Mouse (Mus musculus): ENCODE results near the gene Mrvi1. TPM values are rescaled to one million over a fixed set of nuclear protein-coding genes. Genes with fewer than 3 reads are reported as not detected.
A peak's percentile ranks its signal among the peaks of the same experiment; 100 is the strongest.

The Mrvi1 gene
- polyA plus RNA-seq, 1 experiment from 2014 or later = 1.0 TPM

- H3K27me3 ChIP-seq (replicated peaks; ENCODE audit: control insufficient read depth, insufficient read depth, low read length) = no peaks in the 10 kb centered on the region
- no peak overlapping the region for H3K27ac ChIP-seq (ENCODE audit: low read depth, low read length)
- H3K9ac ChIP-seq (ENCODE audit: low read depth, low read length) = no peak overlapping the region
- H3K4me1 ChIP-seq (ENCODE audit: control insufficient read depth, insufficient read depth, low read depth, low read length) = no peaks in the 10 kb centered on the region
- no peak overlapping the region for H3K4me2 ChIP-seq (ENCODE audit: low read length)
- 71% methylated on average over 8 of the region's 8 CpGs for WGBS
- H3K9me3 ChIP-seq (ENCODE audit: control insufficient read depth, low read length) = no peaks in the 10 kb centered on the region
- H3K4me3 ChIP-seq (ENCODE audit: low read length) = no peak overlapping the region
- ATAC-seq = no peak
- H3K36me3 ChIP-seq (ENCODE audit: control insufficient read depth, insufficient read depth, low read length) = no peaks in the 10 kb centered on the region
Observed at GRCm38 (mm10) chr7:110854927-110855546, 127.2 kb downstream of the Mrvi1 start.

GRCm38 (mm10) chr7:110854519-110854918, 127.7 kb downstream of the Mrvi1 start:
- ATAC-seq = no peak
- H3K4me2 ChIP-seq (ENCODE audit: low read length) = no peak overlapping the region
- no peak overlapping the region for H3K27ac ChIP-seq (ENCODE audit: low read depth, low read length)

GRCm38 (mm10) chr7:110853611-110854010, 128.7 kb downstream of the Mrvi1 start:
- H3K36me3 ChIP-seq (ENCODE audit: control insufficient read depth, insufficient read depth, low read length) = no peaks in the 10 kb centered on the region
- WGBS = 65% methylated on average over 10 of the region's 10 CpGs
- no peak overlapping the region for H3K4me3 ChIP-seq (ENCODE audit: low read length)
- no peaks in the 10 kb centered on the region for H3K27me3 ChIP-seq (replicated peaks; ENCODE audit: control insufficient read depth, insufficient read depth, low read length)
- no peak overlapping the region for H3K4me2 ChIP-seq (ENCODE audit: low read length)
- no peaks in the 10 kb centered on the region for H3K4me1 ChIP-seq (ENCODE audit: control insufficient read depth, insufficient read depth, low read depth, low read length)
- no peak overlapping the region for H3K9ac ChIP-seq (ENCODE audit: low read depth, low read length)
- no peak overlapping the region for H3K27ac ChIP-seq (ENCODE audit: low read depth, low read length)
- H3K9me3 ChIP-seq (ENCODE audit: control insufficient read depth, low read length) = no peaks in the 10 kb centered on the region
- ATAC-seq = no peak

More at GRCm38 (mm10) chr7:110854519-110854918, 127.7 kb downstream of the Mrvi1 start:
- no peaks in the 10 kb centered on the region for H3K36me3 ChIP-seq (ENCODE audit: control insufficient read depth, insufficient read depth, low read length)
- H3K4me3 ChIP-seq (ENCODE audit: low read length) = no peak overlapping the region
- no peak overlapping the region for H3K9ac ChIP-seq (ENCODE audit: low read depth, low read length)
- no peaks in the 10 kb centered on the region for H3K9me3 ChIP-seq (ENCODE audit: control insufficient read depth, low read length)
- no peaks in the 10 kb centered on the region for H3K4me1 ChIP-seq (ENCODE audit: control insufficient read depth, insufficient read depth, low read depth, low read length)
- WGBS = 52% methylated on average over 3 of the region's 3 CpGs
- no peaks in the 10 kb centered on the region for H3K27me3 ChIP-seq (replicated peaks; ENCODE audit: control insufficient read depth, insufficient read depth, low read length)

- no peaks in the 10 kb centered on the region for H3K9me3 ChIP-seq (ENCODE audit: control insufficient read depth, low read length)
- WGBS = 82% methylated on average over 7 of the region's 7 CpGs
- H3K27me3 ChIP-seq (replicated peaks; ENCODE audit: control insufficient read depth, insufficient read depth, low read length) = no peaks in the 10 kb centered on the region
- no peak overlapping the region for H3K9ac ChIP-seq (ENCODE audit: low read depth, low read length)
- no peak overlapping the region for H3K4me2 ChIP-seq (ENCODE audit: low read length)
- H3K4me3 ChIP-seq (ENCODE audit: low read length) = no peak overlapping the region
- H3K27ac ChIP-seq (ENCODE audit: low read depth, low read length) = no peak overlapping the region
- H3K4me1 ChIP-seq (ENCODE audit: control insufficient read depth, insufficient read depth, low read depth, low read length) = no peaks in the 10 kb centered on the region
- no peaks in the 10 kb centered on the region for H3K36me3 ChIP-seq (ENCODE audit: control insufficient read depth, insufficient read depth, low read length)
- no peak for ATAC-seq
Observed at GRCm38 (mm10) chr7:110851541-110852203, 130.6 kb downstream of the Mrvi1 start.

GRCm38 (mm10) chr7:110848371-110848770, 133.9 kb downstream of the Mrvi1 start:
- H3K4me1 ChIP-seq (ENCODE audit: control insufficient read depth, insufficient read depth, low read depth, low read length) = peaks cover under 1% of the 10 kb centered on the region; the same call in 1 of the 2 replicates
- ATAC-seq = no peak
- no peak overlapping the region for H3K4me3 ChIP-seq (ENCODE audit: low read length)
- H3K4me2 ChIP-seq (ENCODE audit: low read length) = no peak overlapping the region
- H3K9ac ChIP-seq (ENCODE audit: low read depth, low read length) = no peak overlapping the region
- H3K27ac ChIP-seq (ENCODE audit: low read depth, low read length) = no peak overlapping the region
- no peaks in the 10 kb centered on the region for H3K36me3 ChIP-seq (ENCODE audit: control insufficient read depth, insufficient read depth, low read length)
- H3K27me3 ChIP-seq (replicated peaks; ENCODE audit: control insufficient read depth, insufficient read depth, low read length) = no peaks in the 10 kb centered on the region
- no peaks in the 10 kb centered on the region for H3K9me3 ChIP-seq (ENCODE audit: control insufficient read depth, low read length)
- WGBS = 94% methylated on average over 1 of the region's 1 CpGs

GRCm38 (mm10) chr7:110847321-110847720, 134.9 kb downstream of the Mrvi1 start:
- H3K4me2 ChIP-seq (ENCODE audit: low read length) = no peak overlapping the region
- H3K27me3 ChIP-seq (replicated peaks; ENCODE audit: control insufficient read depth, insufficient read depth, low read length) = no peaks in the 10 kb centered on the region
- H3K27ac ChIP-seq (ENCODE audit: low read depth, low read length) = no peak overlapping the region
- no peak overlapping the region for H3K4me3 ChIP-seq (ENCODE audit: low read length)
- H3K36me3 ChIP-seq (ENCODE audit: control insufficient read depth, insufficient read depth, low read length) = no peaks in the 10 kb centered on the region
- peaks cover 2% of the 10 kb centered on the region; the same call in 1 of the 2 replicates for H3K4me1 ChIP-seq (ENCODE audit: control insufficient read depth, insufficient read depth, low read depth, low read length)
- 83% methylated on average over 2 of the region's 2 CpGs for WGBS
- no peak for ATAC-seq
- H3K9me3 ChIP-seq (ENCODE audit: control insufficient read depth, low read length) = no peaks in the 10 kb centered on the region
- no peak overlapping the region for H3K9ac ChIP-seq (ENCODE audit: low read depth, low read length)

- Histone ChIP-seq H3K9ac (ENCODE audit: low read depth, low read length) (peak within 1 kb of the TSS; percentile 95), H3K27me3 (replicated peaks; ENCODE audit: control insufficient read depth, insufficient read depth, low read length) (no peaks in the 10 kb centered on the region), H3K4me1 (ENCODE audit: control insufficient read depth, insufficient read depth, low read depth, low read length) (peaks cover 2% of the 10 kb centered on the region; the same call in 1 of the 2 replicates), H3K4me3 (ENCODE audit: low read length) (peak within 1 kb of the TSS; percentile 94), H3K36me3 (ENCODE audit: control insufficient read depth, insufficient read depth, low read length) (no peaks in the 10 kb centered on the region), H3K27ac (ENCODE audit: low read depth, low read length) (peak within 1 kb of the TSS; percentile 93), H3K9me3 (ENCODE audit: control insufficient read depth, low read length) (no peaks in the 10 kb centered on the region), H3K4me2 (ENCODE audit: low read length) (peak within 1 kb of the TSS; percentile 82)
- whole genome bisulfite sequencing = under 1% methylated on average over 42 of the region's 42 CpGs
- ATAC-seq = peak; percentile 97
Observed at GRCm38 (mm10) chr7:110843916-110844874, 138.1 kb downstream of the Mrvi1 start, which contains the start of gene Rnf141. TSS of gene Rnf141 (minus strand) at chr7:110844457.

- no peak overlapping the region for H3K4me2 ChIP-seq (ENCODE audit: low read length)
- H3K4me3 ChIP-seq (ENCODE audit: low read length) = no peak overlapping the region
- peaks cover 2% of the 10 kb centered on the region; the same call in 1 of the 2 replicates for H3K4me1 ChIP-seq (ENCODE audit: control insufficient read depth, insufficient read depth, low read depth, low read length)
- whole genome bisulfite sequencing = 89% methylated on average over 4 of the region's 4 CpGs
- H3K9ac ChIP-seq (ENCODE audit: low read depth, low read length) = no peak overlapping the region
- H3K36me3 ChIP-seq (ENCODE audit: control insufficient read depth, insufficient read depth, low read length) = no peaks in the 10 kb centered on the region
- H3K27me3 ChIP-seq (replicated peaks; ENCODE audit: control insufficient read depth, insufficient read depth, low read length) = no peaks in the 10 kb centered on the region
- no peak for ATAC-seq
- no peaks in the 10 kb centered on the region for H3K9me3 ChIP-seq (ENCODE audit: control insufficient read depth, low read length)
- no peak overlapping the region for H3K27ac ChIP-seq (ENCODE audit: low read depth, low read length)
Observed at GRCm38 (mm10) chr7:110840332-110840731, 141.9 kb downstream of the Mrvi1 start.

GRCm38 (mm10) chr7:110834522-110834921, 147.7 kb downstream of the Mrvi1 start:
- no peak for ATAC-seq
- H3K36me3 ChIP-seq (ENCODE audit: control insufficient read depth, insufficient read depth, low read length) = peaks cover 7% of the 10 kb centered on the region
- H3K4me1 ChIP-seq (ENCODE audit: control insufficient read depth, insufficient read depth, low read depth, low read length) = no peaks in the 10 kb centered on the region
- no peak overlapping the region for H3K27ac ChIP-seq (ENCODE audit: low read depth, low read length)
- H3K27me3 ChIP-seq (replicated peaks; ENCODE audit: control insufficient read depth, insufficient read depth, low read length) = no peaks in the 10 kb centered on the region
- no peak overlapping the region for H3K4me2 ChIP-seq (ENCODE audit: low read length)
- no peaks in the 10 kb centered on the region for H3K9me3 ChIP-seq (ENCODE audit: control insufficient read depth, low read length)
- H3K9ac ChIP-seq (ENCODE audit: low read depth, low read length) = no peak overlapping the region
- H3K4me3 ChIP-seq (ENCODE audit: low read length) = no peak overlapping the region
- 45% methylated on average over 3 of the region's 3 CpGs for WGBS

Data from hindbrain, embryonic 16.5 days (tissue).